Mouse (Mus musculus) hindlimb bud, embryonic 11.5 days (tissue): ENCODE measurements around the gene Kpna1.
"Not testable (repeated sequence)": the region's sequence is repeated elsewhere in the genome, so short reads cannot be mapped to it uniquely, and the experiment has no call there.

Source experiments
- DNase-seq: peaks from one replicate; pipeline ENCODE4 v3.0.0-alpha.2; 2012; ENCODE audit warnings: low read depth, low spot score; ENCODE audit errors: extremely low spot score

Gene Kpna1

GRCm38 (mm10) chr16:35987930-35988329, 9.4 kb downstream of the Kpna1 start:
- no peak for DNase-seq

DNA sequence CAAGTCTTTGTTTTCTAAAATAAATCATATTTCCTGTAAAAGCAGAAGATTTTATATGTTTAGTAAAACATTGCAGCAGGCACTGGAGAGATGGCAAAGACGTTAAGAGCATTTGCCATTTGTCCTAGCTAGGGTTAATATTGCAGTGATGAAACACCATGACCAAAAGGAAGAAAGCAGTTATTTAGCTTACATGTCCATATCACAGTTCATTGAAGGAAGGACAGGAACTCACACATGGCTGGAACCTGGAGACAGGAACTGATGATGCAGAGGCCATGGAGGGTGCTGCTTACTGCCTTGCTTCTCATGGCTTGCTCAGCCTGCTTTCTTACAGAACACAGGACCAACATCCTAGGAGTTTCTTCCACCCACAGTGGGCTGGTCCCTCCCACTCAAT, 13.8 kb downstream of the Kpna1 start:
- no peak for DNase-seq

DNA sequence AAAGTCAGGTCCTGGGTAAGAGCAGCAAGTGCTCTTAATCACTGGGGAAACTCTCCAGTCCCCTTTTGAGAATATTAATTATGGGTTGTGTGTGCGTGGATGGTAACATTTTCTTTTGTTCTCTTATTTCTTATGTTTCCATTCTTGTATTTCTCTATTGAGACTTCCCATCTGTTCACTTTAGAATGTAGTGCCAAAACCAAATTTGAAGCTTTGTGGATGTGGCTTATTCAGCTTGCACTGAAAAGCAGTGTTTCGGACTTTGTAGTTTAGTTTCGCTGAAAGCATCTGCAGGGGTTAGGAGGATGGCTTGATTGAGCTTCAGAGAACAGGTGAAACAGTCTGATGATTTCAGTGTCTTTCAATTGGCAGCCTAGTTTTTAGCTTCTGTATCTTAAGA, 14.8 kb downstream of the Kpna1 start:
- no peak for DNase-seq

DNA sequence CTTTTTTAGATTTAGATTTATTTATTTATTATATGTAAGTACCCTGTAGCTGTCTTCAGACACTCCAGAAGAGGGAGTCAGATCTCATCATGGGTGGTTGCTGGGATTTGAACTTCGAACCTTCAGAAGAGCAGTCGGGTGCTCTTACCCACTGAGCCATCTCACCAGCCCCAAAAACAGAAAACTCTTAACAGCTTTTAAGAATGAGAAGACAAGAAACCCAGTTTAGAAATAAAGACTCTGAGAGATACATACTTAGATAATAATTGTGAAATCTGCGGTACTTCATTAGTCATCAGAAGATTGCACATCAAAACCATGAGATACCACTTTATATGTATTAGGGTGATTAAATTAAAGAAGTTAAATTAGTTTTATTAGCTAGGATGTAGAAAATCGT, 20.3 kb downstream of the Kpna1 start:
- DNase-seq = not testable (repeated sequence)

GRCm38 (mm10) chr16:36008396-36008795, 29.8 kb downstream of the Kpna1 start:
- no peak for DNase-seq

DNA sequence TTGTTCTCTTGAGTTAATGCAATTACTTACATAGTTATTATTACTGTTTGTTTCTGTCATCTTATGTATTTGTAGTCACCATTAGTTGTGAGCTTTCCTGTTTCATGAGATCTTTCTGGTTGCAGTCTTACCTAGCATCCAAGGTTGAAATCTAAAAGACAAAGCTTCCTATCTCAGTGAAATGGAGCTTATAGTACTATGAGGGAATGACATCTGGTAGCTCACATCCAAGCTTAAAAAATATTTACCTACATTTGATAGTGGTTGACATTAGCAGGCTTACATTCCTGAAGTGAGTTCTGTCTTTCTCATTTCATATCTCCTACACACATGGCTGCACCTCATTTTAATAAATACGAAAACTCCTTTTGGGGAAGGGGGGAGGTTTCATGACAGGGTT, 37.8 kb downstream of the Kpna1 start:
- no peak for DNase-seq

GRCm38 (mm10) chr16:36028120-36028519, 49.6 kb downstream of the Kpna1 start:
- not testable (repeated sequence) for DNase-seq

DNA sequence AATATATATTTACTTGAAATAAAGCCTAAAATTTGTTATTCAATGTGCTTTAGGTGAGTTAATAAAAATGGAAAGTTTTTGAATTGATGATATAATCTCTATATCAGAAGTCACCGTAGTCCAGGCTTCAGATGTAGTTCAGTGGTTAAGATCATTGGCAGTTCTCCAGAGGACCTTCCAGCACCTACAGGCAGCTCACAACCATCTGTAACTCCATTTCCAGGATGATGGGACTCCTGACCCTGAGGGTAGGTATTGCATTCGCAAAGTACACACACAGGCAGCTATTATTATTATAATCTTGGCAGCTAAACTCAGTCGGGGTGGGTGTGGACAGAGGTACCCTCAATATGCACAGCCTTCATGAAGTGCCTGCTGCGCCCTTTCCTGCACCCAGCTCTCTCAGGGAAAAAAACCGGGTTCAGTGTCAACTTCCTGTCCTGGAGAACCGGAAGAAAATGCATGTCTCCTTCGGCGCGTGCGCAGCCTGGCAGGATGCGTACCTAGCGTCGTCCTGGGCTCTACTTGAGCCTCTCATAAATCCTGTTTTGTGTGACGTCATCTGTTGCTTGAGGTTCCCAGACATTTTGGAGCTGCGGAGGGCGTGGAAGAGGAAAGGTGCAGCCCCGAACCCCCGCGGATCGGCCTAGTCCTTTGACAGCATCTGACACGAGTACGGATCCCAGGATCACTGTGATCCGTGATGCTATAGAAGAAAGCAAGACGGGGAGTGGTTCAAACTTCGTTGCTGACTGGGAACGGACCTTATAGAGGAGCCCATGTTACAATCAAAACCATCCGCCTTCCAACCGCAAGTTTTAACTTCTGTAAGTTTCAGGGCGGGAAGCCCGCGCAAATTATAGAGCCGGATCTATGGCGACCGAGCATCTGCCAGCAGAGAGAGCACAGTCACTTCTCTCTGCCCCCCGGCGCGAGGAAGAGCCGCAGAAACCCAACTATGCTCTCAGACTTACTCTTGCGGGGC, 62.4 kb downstream of the Kpna1 start, which contains the start of gene Wdr5b:
Wdr5b (plus strand) TSS at position 551 of the 985 bp plus-strand sequence.
- DNase-seq = peak; percentile 96

DNA sequence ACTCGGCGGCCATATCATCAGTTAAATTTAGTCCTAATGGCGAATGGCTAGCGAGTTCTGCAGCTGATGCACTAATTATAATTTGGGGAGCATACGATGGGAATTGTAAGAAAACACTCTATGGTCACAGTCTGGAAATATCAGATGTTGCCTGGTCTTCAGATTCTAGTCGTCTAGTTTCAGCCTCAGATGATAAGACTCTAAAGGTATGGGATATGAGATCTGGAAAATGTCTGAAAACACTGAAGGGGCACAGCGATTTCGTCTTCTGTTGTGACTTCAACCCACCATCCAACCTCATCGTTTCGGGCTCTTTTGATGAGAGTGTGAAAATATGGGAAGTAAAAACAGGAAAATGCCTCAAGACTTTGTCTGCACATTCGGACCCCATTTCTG, 63.1 kb downstream of the Kpna1 start:
- DNase-seq = no peak

GRCm38 (mm10) chr16:36043073-36043472, 64.5 kb downstream of the Kpna1 start:
- no peak for DNase-seq

- DNase-seq = no peak
Measured at GRCm38 (mm10) chr16:36043964-36044363, 65.4 kb downstream of the Kpna1 start.

- DNase-seq = no peak
Measured at GRCm38 (mm10) chr16:36047538-36047937, 69.0 kb downstream of the Kpna1 start.

GRCm38 (mm10) chr16:36051491-36051890, 72.9 kb downstream of the Kpna1 start:
- DNase-seq = no peak

DNA sequence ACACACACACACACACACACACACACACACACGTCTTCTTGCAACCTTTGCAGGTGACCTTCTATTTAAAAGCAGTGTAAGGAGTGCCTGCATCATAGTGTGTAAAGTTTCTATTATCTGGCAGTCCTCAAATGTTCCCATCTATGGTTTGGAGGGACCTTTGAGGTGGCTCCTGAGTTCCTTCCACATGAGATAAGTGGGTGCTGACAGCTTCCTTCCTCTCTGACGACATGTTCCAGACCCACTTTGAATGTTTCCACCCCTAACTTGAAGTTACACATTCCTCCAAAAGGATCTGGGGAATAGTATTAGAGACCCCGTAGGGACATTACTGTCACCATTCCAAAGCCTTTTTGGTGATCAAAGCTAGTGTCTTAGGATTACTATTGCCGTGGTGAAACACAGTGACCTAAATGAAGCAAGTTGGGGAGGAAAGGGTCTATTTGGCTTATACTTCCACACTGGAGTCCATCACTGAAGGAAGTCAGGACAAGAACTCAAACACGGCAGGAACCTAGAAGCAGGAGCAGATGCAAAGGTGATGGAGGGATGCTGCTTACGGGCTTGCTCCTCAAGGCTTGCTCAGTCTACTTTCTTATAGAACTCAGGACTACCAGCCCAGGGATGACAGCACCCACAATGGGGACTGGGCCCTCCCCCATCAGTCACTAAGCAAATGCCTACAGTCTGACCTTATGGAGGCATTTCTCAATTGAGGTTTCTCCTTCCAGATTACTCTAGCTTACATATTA, 75.2 kb downstream of the Kpna1 start:
- DNase-seq = no peak

- no peak for DNase-seq
Measured at GRCm38 (mm10) chr16:36054920-36055319, 76.4 kb downstream of the Kpna1 start.

DNA sequence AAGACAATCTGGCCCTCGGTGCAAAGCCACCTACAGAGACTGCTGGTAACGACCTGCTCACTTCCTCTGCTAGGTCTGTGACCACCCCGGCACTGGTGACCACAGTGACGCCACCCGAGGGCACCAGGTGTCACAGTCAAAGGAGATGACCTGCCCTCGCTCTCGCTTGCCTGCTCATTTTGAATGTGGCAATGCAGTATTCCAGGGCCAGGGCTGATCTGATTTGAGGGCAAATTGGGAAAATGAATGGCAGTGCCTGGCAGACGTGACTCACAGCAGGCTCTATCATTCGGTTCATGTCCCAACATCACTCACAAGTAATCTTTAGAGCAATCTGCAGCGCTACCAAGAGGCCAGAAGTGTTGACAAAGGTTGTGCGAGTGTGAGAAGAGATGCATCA, 77.9 kb downstream of the Kpna1 start:
- DNase-seq = no peak

DNA sequence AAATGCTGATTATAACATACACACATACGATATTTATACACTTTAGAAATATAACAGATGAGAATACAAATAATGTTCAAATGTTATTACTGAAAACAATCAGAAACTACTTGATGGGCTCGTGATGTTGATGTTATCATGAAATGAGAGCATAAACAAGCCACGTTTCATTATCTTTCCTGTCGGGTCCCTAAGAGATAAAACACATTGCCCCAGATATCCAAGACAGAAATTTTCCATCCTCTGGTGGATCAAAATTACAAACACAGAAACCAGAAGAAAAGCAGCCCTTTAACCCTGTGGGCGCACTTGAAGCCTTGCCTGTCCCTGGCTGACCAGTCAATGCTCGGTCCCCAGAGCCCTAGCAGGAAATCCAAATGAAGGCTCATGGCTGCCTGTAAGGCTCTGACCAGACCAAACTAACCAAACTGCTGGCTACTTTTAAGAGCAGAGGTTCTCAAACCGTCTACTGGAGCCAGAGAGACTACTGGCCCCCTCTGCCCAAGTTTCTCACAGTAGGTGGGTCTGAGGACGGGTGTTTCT, 79.5 kb downstream of the Kpna1 start:
- no peak for DNase-seq

- not testable (repeated sequence) for DNase-seq
Measured at GRCm38 (mm10) chr16:36062534-36062933, 84.0 kb downstream of the Kpna1 start.

DNA sequence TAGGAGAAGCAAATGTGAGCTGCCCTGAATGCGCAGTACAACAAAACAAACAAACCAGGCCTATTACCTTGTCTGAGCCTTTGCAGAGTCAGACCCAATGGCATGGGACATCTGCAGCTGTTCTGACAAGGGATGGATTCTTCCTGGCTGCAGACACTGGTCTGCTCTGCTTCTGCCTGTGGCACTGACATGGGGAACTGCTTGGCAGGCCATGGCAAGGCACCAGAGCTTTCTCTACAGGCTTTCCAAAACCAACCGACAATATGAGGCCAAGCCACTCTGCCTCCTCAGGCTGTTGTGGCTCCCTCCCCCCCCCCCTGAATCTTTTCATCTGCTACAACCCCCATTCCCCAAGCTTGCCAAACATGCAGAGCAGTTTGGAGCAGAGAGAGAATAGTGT, 84.8 kb downstream of the Kpna1 start:
- no peak for DNase-seq

DNA sequence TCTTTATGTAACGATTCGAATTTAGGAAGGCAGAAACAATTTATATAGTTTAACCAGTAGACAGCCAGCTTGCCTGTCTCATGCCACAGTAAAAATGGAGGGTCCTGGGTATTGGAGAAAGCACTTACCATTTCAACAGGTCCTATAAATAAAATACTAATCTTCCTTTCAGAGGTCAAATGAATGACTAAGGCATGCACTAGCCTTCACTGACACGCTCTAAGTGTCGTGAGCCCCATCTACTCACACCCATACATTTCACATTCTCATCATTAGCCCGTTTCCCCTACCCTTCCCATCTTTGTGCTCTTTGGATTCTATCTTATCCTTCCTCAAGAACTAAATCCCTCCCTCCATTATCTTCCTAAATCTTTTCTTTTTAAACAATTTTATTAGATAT, 86.4 kb downstream of the Kpna1 start:
- DNase-seq = no peak

DNA sequence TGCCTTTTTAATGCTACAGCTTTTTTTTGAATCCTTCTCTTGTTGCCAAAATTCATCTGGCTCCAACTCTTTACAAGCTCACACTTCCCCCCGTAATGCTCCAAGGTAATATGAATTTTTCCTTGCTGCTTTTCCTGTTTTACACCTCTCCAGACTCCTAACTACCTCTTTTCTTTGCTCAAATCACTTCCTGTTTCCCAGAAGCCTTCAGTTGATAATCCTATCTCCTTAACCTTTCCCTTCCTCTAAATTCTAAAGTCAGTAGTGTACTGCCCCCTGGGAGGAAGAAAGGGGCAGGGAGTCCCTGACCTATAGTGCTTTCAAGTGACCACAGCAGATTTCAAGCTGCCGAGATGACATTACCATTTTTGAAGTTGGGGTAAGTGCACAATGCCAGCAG, 89.1 kb downstream of the Kpna1 start:
- DNase-seq = no peak

DNA sequence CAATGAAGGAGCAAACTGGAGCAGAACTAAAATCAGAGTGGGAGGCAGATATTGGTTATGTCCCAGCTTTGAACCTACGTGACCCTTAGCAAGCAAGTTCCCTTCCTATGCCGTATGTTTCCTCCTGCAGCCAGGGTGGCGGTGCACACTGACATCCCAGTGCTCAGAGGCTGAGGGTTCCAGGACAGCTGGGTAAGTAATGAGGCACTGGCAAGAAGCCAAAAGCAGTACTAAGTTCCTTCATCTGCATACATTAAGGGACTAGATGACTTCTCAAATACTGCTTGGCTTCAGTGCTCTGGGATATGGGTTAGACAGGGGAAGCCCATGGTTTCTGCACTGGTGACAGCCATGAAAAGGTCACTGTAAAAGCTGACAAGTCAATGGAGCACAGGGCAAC, 89.8 kb downstream of the Kpna1 start:
- DNase-seq = no peak
